Mouse (Mus musculus): ENCODE data around the gene Cyb561d2.
A peak's percentile ranks its signal among the peaks of the same experiment; 100 is the strongest.

The Cyb561d2 gene

DNA sequence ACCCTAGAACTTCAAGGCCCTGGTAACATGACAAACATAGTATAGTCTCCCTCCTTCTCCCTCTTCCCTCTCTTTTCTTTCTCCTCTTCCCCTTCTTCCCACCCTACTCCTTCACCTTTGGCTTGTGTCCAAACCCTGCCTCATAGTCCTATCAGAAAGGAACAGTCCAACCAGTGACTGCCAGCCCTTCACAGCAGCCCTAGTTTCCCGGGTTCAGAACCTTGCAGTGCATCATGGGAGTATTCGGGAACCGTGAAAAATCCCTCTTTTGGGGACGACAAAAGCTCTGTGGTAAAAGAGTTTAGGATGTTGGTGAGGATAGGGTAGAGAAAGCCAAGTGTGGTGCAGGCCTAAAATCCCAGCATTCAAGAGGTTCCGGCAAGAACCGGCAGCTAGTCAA is 21.7 kb downstream of the Cyb561d2 start:
- DNase-seq: no peak

DNA sequence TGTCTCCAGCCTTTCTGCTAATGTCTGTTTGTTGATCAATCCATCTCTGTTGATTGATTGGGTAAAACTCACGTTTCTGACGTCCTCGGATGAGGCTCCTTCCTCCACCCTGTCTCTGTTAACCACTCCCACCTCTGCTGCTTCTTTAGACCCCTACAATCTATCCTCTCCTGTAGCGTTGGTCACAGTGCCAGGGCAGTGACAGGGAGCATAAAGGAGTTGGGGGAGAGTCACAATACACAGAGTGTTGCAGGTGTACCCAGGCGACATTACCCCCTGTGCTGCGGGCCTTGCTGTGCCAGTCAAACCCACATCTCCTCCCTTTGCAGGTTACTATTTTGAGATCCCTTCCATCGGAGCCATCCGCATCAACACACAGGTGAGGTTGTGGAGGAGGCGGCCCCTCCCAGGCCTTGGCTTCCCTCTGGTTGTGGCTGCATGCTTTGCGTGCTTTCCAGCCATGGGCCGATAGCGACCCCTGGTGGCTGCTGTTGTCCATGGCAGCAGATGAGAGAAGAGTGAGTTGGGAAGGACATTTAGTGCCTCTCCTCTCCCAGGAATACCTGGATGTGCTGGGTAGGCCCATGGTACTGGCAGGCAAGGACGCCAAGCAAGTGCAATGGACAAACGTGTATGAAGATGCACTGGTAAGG is 27.6 kb downstream of the Cyb561d2 start:
- peak; percentile 84 for DNase-seq

DNA sequence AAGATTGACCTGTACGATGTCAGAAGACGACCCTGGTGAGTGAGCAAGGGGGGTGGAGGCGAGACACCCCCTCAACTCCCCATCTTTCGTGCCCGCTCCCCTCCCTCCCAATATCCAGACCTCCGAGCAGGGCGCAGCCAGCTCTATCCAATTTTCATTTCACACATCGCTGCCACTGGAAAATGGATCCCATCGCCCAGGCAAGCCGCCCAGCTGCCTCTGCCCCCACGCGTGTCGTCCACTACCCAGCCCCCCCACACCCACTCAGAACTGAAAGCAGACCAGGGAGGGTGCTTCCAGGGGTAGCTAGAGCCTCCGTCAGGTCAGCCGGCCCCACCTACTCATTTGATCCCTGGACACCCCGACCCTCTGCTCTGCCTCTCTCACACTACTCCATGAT is 29.7 kb downstream of the Cyb561d2 start:
- DNase-seq: no peak

DNA sequence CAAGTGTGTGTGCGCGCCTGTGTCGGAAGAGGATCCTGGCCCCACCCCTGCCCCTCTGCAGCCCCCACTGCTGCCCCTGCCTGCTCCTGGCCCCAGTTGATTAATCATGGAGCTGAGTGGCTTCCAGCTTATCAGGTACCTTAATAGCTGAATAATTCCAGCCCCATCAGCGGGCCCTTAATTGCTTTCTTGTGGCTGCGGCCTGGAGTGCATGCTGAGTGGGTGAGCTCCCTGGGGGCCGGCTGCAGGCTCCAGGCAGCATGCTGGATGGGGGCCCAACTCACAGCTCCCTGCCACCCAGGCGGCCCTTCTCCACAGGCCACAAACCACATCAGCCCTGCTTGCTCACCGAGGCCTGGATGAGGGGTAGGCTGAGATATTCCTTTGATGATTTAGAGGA is 30.6 kb downstream of the Cyb561d2 start:
- no peak for DNase-seq

DNA sequence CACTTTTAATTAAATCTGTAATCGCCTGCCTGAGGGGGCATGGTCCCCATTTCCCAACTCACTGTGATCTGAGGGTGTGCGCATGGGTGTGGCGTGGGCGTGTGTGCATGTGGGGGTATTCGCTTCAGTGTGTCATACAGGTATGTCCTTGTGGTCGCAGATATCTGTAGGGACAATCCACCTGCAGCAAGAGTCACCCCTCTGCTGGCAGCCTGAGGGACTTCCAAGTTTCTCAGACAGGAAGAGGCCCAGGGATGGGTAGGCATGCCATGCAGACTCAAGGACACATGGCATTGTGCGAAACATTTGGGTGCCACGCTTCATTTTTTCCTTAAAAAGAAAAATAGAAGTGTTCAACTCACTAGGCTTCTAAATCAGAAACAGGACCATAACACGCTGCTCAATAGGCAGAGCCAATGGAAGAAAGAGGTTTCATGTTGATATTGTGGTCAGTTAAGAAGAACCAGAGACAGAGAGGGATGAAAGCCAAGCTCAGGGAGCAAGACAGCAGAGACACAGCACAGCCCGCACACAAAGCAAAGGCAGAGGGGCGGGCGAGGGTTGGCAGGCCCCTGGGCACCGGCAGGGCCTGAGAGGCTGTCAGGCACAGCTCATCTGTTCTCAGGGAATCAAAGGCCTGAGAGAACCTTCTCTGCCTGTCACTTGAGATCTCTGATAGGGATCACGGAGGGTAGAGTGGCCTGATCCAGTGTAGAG is 31.5 kb downstream of the Cyb561d2 start:
- DNase-seq: no peak

DNA sequence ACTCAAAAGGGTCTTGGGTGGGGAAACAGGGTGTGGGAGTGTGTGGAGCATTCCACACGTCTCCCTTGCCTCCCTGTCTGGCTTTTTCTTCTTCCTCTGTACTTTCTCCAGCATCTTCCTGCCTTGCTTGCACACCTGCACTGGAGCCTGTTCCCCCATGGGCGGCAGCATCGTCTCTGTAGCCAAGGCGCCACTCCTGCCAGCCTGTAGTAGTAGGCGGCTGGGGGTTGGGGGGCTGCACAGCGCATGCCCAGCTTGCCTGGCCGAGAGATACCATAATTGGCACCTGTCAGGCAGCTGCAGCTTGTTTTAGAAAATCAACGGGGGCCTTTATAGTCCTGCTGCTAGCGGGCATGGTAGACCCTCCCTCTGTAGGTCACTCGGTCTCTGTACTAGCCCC is 33.7 kb downstream of the Cyb561d2 start:
- no peak for DNase-seq

DNA sequence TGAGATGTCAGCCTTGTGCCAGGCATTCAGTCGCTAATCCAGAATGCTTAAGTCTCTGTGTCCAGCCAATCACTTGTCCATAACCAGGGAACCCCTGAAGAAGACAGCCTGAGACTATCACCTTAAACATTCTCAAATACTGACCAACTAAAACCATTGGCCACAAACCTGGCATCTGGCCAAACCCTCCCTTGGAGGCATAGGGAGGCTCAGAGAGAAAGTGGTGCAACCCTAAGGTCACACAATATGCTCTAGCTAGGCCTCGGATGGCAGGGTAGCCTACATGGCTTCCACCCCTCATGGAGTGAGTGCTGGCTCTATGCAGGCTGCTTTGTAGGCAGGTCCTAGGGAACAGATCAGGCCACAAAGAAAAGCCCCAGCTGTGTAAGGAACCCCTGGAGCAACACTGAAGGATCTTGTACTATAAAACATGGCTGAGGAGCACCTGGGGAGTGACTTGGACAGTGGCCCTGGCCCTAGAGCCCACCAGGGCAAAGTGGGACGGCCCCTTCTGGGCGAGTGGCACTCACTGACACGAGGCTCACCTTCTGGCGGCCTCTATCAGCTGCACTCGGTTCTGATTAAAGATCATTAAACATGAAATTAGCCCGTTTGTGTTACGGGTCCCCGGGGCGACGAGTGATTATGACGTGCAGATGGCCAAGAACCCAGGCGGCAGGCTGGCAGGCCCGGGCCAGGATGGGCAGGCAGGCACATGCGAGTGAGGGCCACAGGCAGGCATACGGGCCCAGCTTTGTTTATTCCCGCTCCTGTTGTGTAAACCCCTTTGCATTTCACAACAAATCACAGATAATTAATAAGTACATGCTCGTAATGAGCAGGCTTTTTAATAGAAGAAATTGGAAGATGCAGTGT is 37.1 kb downstream of the Cyb561d2 start:
- no peak for DNase-seq

DNA sequence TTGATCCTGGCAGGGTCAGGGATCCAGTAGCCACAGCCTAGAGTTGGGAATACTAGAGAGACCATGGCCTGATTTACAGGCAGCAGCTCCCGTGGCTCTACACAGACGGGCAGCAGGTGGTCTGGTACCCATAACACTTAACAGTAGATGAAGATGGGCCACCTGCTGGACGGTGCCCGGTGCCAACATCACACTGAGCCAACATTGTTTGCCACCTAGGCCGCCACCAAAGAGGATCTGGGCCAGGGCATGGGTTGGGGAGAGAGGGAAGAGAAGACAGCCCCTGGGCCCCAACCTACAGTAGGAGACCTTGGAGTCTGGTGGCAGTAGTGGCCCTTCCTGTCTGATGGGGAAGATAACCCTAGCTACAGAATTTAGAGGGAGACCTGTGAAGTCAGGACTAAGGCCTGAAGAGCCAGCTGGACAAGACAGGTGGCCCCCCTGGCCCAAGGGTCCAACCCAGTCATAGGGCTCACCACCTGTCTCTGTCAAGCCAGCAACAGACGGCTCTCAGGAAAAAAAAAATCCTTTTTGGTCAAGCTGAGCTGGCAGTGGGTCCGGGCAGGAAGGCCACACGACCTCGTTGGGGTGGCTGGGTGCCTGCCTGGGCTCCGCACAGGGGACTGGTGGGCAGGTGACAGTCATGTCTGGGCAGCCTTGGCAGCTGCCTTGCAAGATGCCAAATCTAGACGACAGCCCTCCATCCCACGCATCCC is 39.7 kb downstream of the Cyb561d2 start:
- no peak for DNase-seq

DNA sequence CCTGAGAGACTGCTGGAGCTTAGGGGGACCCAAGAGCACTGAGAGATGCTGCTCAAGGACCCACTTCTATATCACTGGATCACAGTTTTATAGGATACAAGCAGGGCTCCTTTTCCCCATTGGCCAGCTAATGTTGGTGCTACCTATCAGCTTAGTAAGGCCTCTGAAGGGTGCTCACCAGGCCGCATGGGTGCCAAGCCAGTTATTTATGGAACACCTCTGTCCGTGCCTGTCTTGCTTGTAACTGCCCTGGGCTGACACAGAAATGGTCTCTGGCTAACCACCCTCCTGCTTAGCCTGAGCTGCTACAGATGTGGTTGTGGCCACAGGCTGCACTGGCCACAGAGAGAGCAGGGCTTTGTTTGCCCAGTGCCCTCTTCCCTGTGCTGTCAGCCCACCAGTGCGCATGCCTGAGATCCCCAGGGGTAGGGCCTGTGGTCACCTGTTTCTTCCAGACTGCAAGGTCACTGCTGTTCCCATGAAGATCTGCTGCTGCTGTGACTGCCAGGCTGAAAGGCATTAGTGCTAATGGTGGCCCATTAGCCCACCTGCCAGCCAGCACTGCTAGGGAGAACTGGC is 41.2 kb downstream of the Cyb561d2 start:
- no peak for DNase-seq

DNA sequence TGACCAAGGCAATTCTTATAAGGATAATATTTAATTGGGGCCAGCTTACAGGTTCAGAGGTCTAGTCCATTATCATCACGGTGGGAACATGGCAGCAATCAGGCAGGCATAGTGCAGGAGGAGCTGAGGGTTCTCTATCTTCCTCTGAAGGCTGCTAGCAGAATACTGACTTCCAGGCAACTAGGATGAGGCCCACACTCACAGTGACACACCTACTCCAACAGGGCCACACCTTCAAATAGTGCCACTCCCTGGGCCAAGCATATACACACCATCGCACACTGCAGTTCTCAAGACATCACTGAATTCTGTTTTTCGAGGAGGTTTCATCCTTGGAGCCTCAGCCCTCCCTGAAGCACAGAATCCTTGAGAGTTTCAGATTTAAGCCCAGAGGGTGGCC is 45.6 kb downstream of the Cyb561d2 start:
- DNase-seq: no peak

DNA sequence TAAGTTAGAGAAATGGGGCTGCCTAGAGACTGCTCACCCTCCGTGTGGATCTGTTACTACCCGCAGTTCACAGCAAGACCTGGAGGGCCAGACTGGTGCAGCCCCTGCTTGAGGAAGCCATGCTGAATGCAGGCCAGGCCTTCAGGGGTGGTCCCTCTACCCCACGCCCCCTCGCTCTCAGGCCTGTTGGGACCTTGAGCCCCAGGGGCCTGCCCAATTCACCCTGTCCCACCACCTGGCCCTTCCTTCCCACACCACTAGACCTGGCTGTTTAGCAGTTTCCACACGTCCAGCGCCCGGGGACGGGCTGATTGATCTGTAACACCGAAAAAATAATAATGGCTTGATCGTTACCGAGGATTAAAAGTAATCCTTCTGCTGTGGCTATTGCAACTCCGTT is 47.8 kb downstream of the Cyb561d2 start:
- no peak for DNase-seq

DNA sequence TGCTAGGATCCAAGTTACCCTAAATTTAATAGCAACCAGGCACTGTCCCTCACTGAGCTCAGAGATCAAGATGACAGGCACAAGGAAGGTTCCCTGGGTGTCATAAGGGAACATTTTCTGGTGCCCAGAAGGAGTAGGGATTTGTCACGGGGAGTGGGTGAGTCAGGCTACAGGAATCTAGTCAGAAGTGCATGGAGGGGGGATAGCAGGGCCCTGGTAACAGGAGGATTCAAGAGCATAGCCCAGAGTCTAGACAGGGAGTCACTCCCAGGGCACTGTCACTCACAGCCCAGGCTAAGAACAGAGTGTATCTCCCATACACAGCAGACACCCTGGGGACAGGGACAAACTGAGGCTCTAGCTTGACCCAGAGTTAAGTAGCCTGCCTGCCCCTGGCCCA is 48.5 kb downstream of the Cyb561d2 start:
- DNase-seq: no peak

DNA sequence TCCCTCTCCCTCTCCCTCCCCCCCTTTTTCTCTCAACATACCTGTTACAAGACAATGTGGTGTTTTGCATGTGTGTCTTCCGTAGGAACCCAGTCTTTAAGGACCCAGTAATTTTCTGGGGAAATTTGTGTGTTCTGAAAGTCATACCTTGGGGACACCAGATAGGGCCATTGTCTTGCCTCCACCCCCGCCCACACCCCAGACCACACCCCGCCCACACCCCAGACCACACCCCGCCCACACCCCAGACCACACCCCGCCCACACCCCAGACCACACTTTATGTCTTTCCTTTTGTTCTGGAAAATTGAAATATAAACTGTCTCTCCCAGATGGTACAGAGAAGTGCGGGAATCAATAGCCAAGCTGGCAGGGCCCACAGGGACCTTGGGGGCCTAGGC is 51.4 kb downstream of the Cyb561d2 start:
- no peak for DNase-seq

DNA sequence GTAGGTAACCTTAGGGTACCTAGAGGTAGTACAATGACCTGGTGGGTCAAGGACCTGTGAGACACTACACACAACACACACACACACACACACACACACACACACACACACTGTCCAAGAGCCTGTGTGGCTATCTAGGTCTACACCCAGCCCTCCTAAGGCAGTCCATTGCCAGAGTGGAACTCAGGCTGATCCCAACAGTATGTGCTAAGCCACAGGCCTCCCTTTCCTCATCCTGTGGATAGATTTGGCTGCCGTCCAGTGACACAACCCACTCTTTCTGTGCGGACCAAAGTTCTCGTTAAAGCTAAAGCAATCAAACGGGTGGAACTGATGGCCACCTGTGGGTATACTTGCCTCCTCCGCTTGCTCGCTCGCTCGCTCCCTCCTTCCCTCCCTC is 51.8 kb downstream of the Cyb561d2 start:
- no peak for DNase-seq

Data from lung, postnatal 36 days (tissue).